Mouse (Mus musculus) liver, adult 2 months (tissue): ENCODE measurements around the gene Atp6v0e. TPM values are rescaled to one million over a fixed set of nuclear protein-coding genes. Genes with fewer than 3 reads are reported as not detected.
A peak's percentile ranks its signal among the peaks of the same experiment; 100 is the strongest.

Source experiments
- DNase-seq: peaks from one replicate; pipeline ENCODE4 v3.0.0-alpha.2; 2011; ENCODE audit warnings: low read depth, low spot score; ENCODE audit errors: extremely low read depth
- H3K27ac ChIP-seq: fragments of 200-500 bp; replicated peaks from 2 replicates; pipeline ENCODE4 v1.5.1; 2012; ENCODE audit warnings: low read depth, mild to moderate bottlenecking, control low read depth, inconsistent platforms, low read length; ENCODE audit not compliant: insufficient read depth
- H3K27me3 ChIP-seq: fragments of 200-500 bp; 2 replicates; pipeline ENCODE4 v1.6.1; 2012; ENCODE audit warnings: mild to moderate bottlenecking, moderate library complexity, low read length, inconsistent platforms; ENCODE audit not compliant: control insufficient read depth, insufficient read depth
- H3K36me3 ChIP-seq: fragments of 200-500 bp; 2 replicates; pipeline ENCODE4 v1.6.1; 2012; ENCODE audit warnings: low read length, inconsistent platforms; ENCODE audit not compliant: control insufficient read depth, insufficient read depth
- H3K4me1 ChIP-seq: fragments of 200-500 bp; 2 replicates; pipeline ENCODE4 v1.6.1; 2011; ENCODE audit warnings: low read length; ENCODE audit not compliant: control insufficient read depth, insufficient read depth
- H3K4me3 ChIP-seq: fragments of 200-500 bp; 2 replicates; pipeline ENCODE4 v1.5.1; 2011; ENCODE audit warnings: low read depth, mild to moderate bottlenecking, control low read depth, low read length, moderate library complexity; ENCODE audit not compliant: insufficient read depth
- H3K79me2 ChIP-seq: fragments of 200-500 bp; 2 replicates; pipeline ENCODE4 v1.6.1; 2012; ENCODE audit warnings: inconsistent platforms, mild to moderate bottlenecking, low read length, moderate library complexity; ENCODE audit not compliant: control insufficient read depth, insufficient read depth
- H3K9ac ChIP-seq: fragments of 200-500 bp; 2 replicates; pipeline ENCODE4 v1.6.1; 2012; ENCODE audit warnings: low read depth, mild to moderate bottlenecking, control low read depth, inconsistent platforms, low read length
- CTCF ChIP-seq: fragments of 200-500 bp; IDR thresholded peaks from 2 replicates; pipeline ENCODE4 v1.5.1; 2011; ENCODE audit warnings: low read depth, low read length, control low read depth
- POLR2A ChIP-seq: fragments of 200-500 bp; IDR thresholded peaks from 2 replicates; pipeline ENCODE4 v1.6.1; 2011; ENCODE audit warnings: low read length, control low read depth; ENCODE audit not compliant: insufficient read depth; ENCODE audit errors: extremely low read depth
- WGBS: fragments of 180-500 bp; shearing (Covaris S2); methylation state at CpG from one replicate; pipeline ENCODE4 v1.1.7; 2018; 5-methylcytosine and 5-hydroxymethylcytosine counted together
- polyA plus RNA-seq: library from polyadenylated mRNA; depleted of rRNA; stranded (reverse); fragments of >200 nt; gene quantifications from 2 replicates; pipeline ENCODE4 v1.2.3, GENCODE M21; 2012
- total RNA-seq: library from RNA; depleted of rRNA; stranded (reverse); fragments of >200 nt; gene quantifications from 2 replicates; pipeline ENCODE4 v1.2.3, GENCODE M21; 2014

Atp6v0e gene
- total and polyA plus RNA-seq, 2 experiments: 108 to 122 TPM

- H3K4me3 ChIP-seq: no peak overlapping the region
- H3K27me3 ChIP-seq: no peaks in the 10 kb centered on the region
- 72% methylated on average over 9 of the region's 9 CpGs for WGBS
- peaks cover 54% of the 10 kb centered on the region for H3K4me1 ChIP-seq
- no peaks in the 10 kb centered on the region; the same call in 1 of the 2 replicates for H3K36me3 ChIP-seq
- peak; percentile 72 for DNase-seq
- no peak overlapping the region for H3K9ac ChIP-seq
- peak overlapping the region; percentile 77 for H3K27ac ChIP-seq
- no peak for TF ChIP-seq POLR2A
- TF ChIP-seq CTCF: no peak
- H3K79me2 ChIP-seq: no peaks in the 10 kb centered on the region
These were observed 29.1 kb upstream of the Atp6v0e start for GRCm38 (mm10) chr17:26633926-26634325.

- TF ChIP-seq CTCF (no peak), POLR2A (no peak)
- Histone ChIP-seq H3K4me3 (no peak overlapping the region), H3K27ac (peak overlapping the region; percentile 77), H3K79me2 (no peaks in the 10 kb centered on the region), H3K4me1 (peaks cover 54% of the 10 kb centered on the region), H3K36me3 (no peaks in the 10 kb centered on the region; the same call in 1 of the 2 replicates), H3K27me3 (no peaks in the 10 kb centered on the region), H3K9ac (no peak overlapping the region)
- no peak for DNase-seq
- 90% methylated on average over 7 of the region's 7 CpGs for WGBS
These were observed 28.5 kb upstream of the Atp6v0e start for GRCm38 (mm10) chr17:26634539-26634938.

- DNase-seq: peak; percentile 72
- Histone ChIP-seq H3K27me3 (no peaks in the 10 kb centered on the region), H3K27ac (peak overlapping the region; percentile 65), H3K36me3 (no peaks in the 10 kb centered on the region), H3K4me3 (no peak overlapping the region), H3K4me1 (peaks cover 54% of the 10 kb centered on the region), H3K9ac (peak overlapping the region; percentile 30), H3K79me2 (no peaks in the 10 kb centered on the region)
- 44% methylated on average over 7 of the region's 7 CpGs for WGBS
- no peak for TF ChIP-seq CTCF
- no peak for TF ChIP-seq POLR2A
These were observed 27.1 kb upstream of the Atp6v0e start for GRCm38 (mm10) chr17:26635951-26636350.

DNA sequence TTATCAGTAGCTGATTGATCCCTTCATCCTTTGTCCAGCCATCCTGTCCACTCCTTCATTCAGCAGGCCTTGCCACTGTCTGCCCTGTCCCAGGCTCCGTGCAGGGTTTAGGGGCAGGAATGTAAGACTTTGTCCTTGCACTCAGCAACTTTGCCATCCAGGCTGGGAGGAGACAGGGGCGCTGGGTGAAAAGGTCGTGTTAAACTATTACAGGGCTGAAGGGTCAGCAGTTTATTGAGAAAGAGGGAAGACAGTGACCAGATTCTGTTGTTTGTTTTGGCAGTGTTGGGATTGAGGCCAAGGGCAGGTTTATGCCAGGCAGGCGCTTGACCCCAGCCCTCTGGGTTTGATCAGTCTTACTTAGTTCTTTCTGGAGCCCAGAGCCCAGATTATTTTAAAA lies 25.2 kb upstream of the Atp6v0e start:
- H3K79me2 ChIP-seq: no peaks in the 10 kb centered on the region
- peaks cover 5% of the 10 kb centered on the region for H3K36me3 ChIP-seq
- H3K27ac ChIP-seq: peak overlapping the region; percentile 74
- peak; percentile 99 for DNase-seq
- TF ChIP-seq CTCF (no peak), POLR2A (no peak)
- H3K4me1 ChIP-seq: peaks cover 47% of the 10 kb centered on the region
- H3K9ac ChIP-seq: no peak overlapping the region
- no peaks in the 10 kb centered on the region for H3K27me3 ChIP-seq
- no peak overlapping the region for H3K4me3 ChIP-seq
- 11% methylated on average over 4 of the region's 4 CpGs for WGBS

DNA sequence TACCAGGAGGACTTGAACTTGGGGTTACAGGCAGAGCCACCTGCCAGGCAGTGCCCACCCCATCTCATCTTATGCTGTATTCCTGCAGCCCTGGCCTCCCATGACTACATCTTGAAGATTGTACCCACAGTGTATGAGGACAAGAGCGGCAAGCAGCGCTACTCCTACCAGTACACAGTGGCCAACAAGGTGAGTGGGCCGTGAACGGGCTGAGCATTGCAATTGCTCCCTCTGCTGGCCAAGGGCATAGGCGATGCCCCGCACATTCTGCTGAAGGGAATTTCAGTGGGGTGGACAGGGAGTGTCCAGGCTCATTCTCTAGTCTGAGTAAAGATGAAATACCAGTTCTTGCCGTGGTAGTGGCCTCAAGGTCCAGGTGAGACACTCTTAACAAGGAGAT lies 24.4 kb upstream of the Atp6v0e start:
- TF ChIP-seq POLR2A (no peak), CTCF (peak; percentile 99)
- Histone ChIP-seq H3K9ac (peak overlapping the region; percentile 53), H3K27me3 (no peaks in the 10 kb centered on the region), H3K4me3 (no peak overlapping the region), H3K27ac (peak overlapping the region; percentile 43), H3K79me2 (no peaks in the 10 kb centered on the region), H3K36me3 (peaks cover 6% of the 10 kb centered on the region), H3K4me1 (peaks cover 40% of the 10 kb centered on the region)
- 2% methylated on average over 7 of the region's 7 CpGs for WGBS
- peak; percentile 66 for DNase-seq

DNA sequence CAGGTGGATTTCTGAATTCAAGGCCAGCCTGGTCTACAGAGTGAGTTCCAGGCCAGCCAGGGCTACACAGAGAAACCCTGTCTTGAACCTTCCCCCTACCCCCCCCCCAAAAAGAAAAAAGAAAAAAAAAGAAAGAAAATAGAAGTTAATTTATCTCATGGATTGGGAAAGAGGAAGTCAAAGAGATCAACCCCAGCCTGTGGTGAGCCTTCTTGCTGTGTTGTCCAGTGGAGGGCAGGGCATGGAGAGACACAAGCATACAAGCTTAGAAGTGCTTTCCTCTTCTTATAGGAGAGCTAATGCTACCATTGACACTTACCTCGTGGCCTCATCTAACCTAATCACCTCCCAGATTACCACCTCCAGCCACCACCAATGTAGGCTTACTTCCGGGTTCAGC lies 23.2 kb upstream of the Atp6v0e start:
- no peak overlapping the region for H3K4me3 ChIP-seq
- no peaks in the 10 kb centered on the region for H3K79me2 ChIP-seq
- no peak overlapping the region for H3K9ac ChIP-seq
- WGBS: 89% methylated on average over 2 of the region's 2 CpGs
- no peaks in the 10 kb centered on the region for H3K27me3 ChIP-seq
- DNase-seq: no peak
- H3K36me3 ChIP-seq: peaks cover 16% of the 10 kb centered on the region
- TF ChIP-seq POLR2A (no peak), CTCF (no peak)
- H3K4me1 ChIP-seq: peaks cover 29% of the 10 kb centered on the region
- H3K27ac ChIP-seq: no peak overlapping the region

DNA sequence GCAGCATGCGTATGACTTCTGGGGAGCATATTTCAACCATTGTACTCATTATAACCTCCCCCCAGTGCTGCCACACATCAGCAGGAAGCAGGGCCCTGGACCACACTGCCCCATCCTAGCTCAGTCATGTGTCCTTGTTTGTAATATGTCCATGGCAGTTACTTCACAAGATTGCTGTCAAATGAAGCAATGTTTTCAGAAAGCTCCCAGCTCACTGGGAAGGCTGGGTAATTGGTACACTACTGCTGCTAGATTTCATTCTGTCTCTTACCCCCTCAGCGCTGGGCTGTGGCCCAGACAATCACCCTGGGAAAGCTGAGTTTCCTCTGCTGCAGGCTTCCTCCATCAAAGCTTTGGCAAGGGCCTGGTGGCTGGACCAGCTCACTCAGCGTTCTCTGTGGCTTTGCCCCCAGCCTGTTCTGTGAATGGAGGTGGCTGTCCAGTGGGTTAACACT lies 22.7 kb upstream of the Atp6v0e start:
- DNase-seq: no peak
- TF ChIP-seq CTCF (no peak), POLR2A (no peak)
- Histone ChIP-seq H3K9ac (no peak overlapping the region), H3K4me1 (peaks cover 26% of the 10 kb centered on the region), H3K36me3 (peaks cover 16% of the 10 kb centered on the region), H3K27me3 (no peaks in the 10 kb centered on the region), H3K27ac (no peak overlapping the region), H3K4me3 (no peak overlapping the region), H3K79me2 (no peaks in the 10 kb centered on the region)
- WGBS: 97% methylated on average over 3 of the region's 3 CpGs
